Mouse (Mus musculus): ENCODE results near the gene Aim2. TPM values are rescaled to one million over a fixed set of nuclear protein-coding genes. Genes with fewer than 3 reads are reported as not detected.
A peak's percentile ranks its signal among the peaks of the same experiment; 100 is the strongest.
"Not testable (repeated sequence)": the region's sequence is repeated elsewhere in the genome, so short reads cannot be mapped to it uniquely, and the experiment has no call there.

Gene Aim2
- total RNA-seq (2014; fragmentation: Nextera tagmentation) (18.1 and 20.7 TPM in 2 replicates), total RNA-seq (2017) (17.9 and 23.6 TPM in 2 replicates)

DNA sequence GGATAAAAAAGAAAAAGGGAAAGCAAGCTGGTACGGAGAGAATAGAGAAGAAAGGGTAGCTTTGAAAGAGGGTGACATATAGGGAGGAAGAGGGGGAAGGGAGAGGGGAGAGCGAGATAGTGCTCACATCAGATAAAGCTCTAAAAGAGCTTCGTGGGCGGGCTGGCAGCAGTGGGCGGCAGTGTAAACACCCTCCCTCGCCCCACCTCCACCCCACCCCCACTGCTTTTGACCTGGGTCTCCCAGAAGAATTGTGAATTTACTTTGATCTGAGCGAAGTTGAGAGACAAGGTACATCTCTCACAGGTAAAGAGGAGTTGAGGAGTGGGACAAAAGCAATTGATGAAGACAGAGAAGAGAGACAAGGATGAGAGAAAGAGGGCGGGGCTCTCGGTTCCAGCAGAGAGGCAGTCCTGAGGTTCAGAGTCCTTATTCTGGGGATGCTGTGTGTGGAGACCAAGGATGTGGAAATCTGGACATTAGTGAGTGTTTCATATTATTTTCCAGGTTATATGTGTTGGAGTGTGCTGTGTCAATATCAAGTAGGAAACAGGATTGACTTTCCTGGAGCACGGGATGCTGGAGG is at the start of gene Aim2:
TSS of gene Aim2 (plus strand) at position 508 of the 586 bp plus-strand sequence.
- ATAC-seq (replicated peaks; ENCODE audit: low FRiP score, low TSS enrichment, poor library complexity, severe bottlenecking) = peak; percentile 31; the same call in 1 of the 2 replicates

DNA sequence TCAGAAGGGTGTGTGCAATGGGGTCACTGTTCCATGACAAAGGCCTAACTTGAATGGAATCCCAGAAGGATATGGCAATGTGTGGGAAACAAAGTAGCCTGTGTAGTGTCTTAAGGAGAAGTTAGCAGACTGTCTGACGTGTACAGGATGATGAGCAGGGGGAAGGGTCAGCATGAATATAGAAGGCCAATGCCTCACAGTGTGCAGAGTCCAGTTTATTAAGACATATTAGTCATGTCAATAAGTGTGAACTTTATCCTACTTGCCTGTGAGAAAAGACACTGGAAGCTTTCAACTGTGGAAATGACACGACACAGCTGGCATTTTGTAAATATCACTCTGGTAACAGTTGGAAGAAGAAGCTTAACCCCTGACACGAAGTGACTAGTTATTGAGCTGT is 47.9 kb upstream of the Aim2 start:
- not testable (repeated sequence) for ATAC-seq (replicated peaks; ENCODE audit: low FRiP score, low TSS enrichment, poor library complexity, severe bottlenecking)

DNA sequence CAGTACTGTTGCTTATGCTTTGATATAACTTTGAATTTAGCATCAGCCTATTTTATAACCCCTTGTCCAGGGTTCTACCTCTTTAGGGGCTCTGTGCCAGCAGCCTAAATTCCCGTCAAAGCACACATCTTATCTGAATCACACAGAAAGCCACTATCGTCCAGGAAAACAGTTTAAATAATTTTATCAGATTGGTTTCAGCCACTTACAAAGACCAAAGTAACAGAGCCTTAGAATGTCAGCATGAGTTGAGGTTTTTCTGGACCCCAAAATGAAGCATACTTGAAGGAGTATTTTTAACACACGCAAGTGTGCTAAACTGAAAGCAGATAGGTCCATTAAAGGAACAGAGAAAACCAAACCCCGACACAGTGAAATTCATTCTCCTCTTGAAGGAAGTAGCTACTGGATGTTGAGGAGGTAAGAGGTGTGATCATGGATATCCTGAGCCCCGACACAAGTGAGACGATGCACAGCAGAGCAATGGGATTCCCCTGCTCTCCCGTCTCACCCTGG is 37.1 kb upstream of the Aim2 start:
- peak; percentile 38; the same call in 1 of the 2 replicates for ATAC-seq (replicated peaks; ENCODE audit: low FRiP score, low TSS enrichment, poor library complexity, severe bottlenecking)

DNA sequence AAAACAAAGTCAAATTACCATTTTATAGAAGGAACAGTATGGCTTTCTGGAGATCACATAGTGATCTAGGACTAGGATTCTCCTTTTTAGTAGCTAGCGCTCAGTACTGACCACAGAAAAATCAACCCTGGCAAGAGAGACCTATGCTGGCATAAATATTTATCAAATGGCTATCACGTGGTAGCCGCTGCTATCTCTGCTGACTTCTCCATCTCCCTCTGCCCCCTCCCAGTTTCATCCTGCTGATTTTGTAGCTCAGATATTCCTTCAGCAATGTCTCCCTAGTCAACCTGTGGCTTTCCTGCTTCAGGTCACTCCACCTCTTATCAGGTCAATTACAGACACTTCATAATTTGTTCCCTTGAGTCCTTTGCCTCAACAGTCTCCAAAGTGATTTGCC is 35.0 kb upstream of the Aim2 start:
- ATAC-seq (replicated peaks; ENCODE audit: low FRiP score, low TSS enrichment, poor library complexity, severe bottlenecking) = no peak

DNA sequence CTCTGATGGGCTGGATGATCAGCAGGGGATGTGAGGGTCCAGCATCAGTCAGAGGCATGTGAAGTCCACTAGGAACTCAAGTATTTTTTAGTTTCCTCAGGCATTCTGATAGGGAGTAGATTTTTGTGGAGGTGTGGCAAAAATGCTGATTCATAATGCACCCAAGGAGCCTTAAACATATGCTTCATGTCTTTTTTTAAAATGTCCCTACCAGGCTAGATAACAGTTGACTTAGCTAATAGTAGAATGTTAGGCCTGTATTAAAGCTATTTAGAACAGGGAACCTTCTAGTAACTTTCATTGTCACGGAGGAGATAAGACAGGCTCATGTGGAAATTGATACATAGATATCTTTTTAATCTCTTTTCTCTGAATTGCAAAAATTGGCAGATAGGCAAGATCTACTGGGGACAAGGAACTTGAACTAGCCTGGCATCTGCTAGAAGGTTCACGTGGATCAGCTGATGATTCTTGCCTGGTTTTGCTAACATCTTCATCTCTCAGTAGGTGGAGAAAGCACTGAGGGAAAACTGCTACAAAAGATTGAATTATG is 32.7 kb upstream of the Aim2 start:
- ATAC-seq (replicated peaks; ENCODE audit: low FRiP score, low TSS enrichment, poor library complexity, severe bottlenecking) = peak; percentile 63

DNA sequence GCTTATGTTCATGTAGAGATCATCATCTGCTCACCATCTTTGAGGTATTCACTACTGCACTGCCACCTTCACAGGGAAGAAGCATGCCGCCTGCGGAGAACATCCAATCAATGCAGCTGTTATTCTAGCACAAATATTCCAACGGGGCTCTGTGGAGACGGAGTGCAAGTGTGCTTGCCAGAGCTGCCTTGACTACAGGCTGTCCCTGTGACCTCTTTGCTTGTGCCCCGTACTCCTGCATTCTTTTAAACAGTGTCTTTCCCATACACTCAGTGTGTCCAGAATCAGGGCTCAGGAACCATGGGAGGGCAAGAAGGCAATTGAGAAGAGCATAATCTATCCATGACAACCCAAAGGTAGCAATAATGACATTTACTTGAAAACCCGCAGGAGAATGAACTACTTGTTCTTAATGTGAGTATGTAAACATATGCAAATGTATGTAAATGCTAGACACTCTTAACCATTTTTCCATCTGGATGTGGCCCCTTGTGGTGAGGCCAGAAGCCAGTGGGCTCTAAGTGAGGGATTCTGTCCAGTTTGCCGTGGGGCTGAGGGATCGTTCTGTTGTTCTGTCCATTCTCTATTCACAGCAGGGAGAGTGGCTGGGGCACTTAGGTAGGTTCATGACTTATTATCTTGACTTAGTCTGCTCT is 29.0 kb upstream of the Aim2 start:
- ATAC-seq (replicated peaks; ENCODE audit: low FRiP score, low TSS enrichment, poor library complexity, severe bottlenecking) = no peak

DNA sequence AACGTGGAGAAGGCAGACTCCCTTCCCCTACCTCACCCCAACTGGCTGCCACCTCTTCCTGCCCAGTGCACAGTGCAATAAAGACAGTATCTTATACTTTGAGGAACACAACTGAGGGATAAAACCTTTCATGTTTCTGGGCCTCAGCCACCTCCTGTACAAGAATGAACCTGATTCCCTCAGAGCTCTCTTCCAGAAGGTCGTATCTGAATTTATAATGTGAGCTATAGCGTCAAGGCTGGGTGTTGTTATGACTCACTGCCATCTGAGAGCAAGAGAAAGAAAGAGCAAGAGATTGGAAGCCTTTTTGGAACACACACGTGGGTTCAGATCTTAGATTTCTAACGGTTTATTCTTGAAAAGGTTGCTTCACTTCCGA is 28.4 kb upstream of the Aim2 start:
- ATAC-seq (replicated peaks; ENCODE audit: low FRiP score, low TSS enrichment, poor library complexity, severe bottlenecking) = no peak

DNA sequence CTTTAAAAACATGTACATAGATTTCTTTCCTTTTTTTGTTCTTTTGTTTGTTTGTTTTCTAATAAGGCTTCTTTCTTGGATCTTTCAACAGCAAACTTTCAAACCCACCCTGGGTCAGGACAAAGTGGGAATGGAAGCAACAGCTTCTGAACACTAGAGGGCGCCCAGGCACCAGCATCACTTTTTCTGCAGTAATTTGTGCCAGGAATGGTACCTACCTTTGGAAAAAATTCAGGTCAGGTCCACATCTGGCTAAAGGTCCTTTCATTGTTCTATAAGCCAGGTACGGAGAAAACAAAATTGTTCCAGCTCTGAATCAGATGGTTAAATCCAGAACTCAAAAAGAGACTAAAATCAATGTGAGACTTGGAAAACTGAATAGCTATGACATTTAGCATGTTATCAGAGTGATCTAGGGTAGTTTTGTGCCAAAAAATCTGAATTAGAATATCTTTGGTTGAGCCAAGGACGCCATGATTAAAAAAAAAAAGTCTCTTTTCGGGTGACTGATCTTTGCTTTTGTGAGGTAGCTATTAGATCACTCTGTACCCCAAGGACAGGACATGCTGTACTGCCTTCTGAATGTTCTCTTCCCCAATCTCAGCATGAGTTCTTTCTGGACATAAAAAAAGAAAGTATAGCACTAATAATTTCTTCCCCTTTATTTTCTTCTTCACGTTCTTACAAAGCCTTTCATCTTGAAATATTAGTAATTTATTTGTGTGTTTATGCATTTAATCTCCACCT is 26.7 kb upstream of the Aim2 start:
- ATAC-seq (replicated peaks; ENCODE audit: low FRiP score, low TSS enrichment, poor library complexity, severe bottlenecking) = 0 out of 2 replicates have a peak, but pooled peaks have one; percentile 53

DNA sequence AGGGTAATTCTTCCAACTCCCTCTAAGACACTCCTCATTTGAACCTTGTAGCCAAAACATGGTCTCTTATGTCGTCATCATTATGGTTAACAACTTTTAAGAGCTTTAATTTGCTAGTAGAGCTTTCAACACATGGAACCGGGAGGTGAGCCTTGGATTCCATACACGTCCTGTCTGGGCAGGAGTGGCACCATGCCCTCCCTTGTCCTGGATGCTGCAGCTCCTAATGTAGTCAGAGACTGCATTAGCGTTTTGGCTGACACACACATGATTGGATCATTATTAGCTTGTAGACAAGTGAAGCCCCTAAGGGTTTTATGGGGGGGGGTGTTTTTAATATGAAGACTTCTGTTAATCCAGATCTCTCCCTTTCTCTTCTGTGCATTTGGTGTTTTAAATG is 25.7 kb upstream of the Aim2 start:
- no peak for ATAC-seq (replicated peaks; ENCODE audit: low FRiP score, low TSS enrichment, poor library complexity, severe bottlenecking)

DNA sequence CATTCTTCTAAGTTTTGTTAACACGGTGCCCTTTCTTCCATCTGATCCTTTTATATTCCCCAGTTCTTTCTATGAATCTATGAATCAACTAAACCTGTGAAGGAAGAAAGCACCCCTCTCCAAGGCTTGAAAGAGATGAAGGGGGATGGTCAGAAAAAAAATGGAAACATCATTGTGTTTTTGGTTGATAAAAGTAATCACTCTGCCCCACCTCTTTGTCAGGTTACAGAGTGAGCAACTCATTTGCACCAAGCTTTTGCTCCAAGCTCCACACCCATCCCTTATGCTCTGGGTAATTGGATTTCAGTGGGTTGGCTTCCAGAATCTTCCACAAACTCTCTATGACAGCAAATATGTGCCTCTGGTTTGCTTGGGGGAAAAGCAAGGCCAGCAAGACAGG is 25.3 kb upstream of the Aim2 start:
- ATAC-seq (replicated peaks; ENCODE audit: low FRiP score, low TSS enrichment, poor library complexity, severe bottlenecking) = peak; percentile 65

DNA sequence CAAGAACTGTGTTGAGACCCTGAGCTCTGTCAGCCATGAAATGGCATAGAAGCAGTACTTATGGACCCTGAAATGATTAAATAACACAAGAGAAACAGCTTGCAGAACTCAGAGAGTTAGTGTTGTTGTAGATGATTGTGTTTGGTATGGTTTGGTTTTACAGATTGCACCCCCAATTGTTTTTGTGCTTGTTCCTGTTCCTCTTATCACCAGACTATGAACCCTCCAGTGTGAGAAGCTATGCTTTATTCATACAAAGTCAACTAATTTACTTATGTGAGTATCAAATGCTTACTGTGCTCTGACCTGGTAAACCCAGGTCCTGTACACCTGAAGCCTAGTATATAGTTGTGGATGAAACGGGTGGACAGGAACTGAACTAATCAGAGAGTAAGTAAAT is 24.1 kb upstream of the Aim2 start:
- no peak for ATAC-seq (replicated peaks; ENCODE audit: low FRiP score, low TSS enrichment, poor library complexity, severe bottlenecking)

DNA sequence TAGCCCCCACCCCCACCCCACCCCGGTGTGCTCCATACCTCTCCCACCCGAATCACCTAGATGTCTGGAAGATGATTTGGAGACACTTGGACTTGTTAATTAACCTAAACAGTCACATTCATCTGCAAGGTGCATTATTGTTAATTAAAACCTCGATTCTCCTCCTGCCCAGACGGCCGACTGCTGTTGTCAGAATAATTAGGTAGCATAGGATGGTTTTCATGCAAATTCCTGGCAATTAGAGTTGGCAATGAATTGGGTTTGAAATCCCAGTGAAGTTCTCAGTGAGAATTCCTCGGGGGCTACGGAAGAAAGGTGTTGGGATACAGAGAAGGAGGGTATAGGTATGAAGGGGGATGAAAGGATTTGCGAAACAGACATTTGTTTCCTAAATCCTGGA is 22.2 kb upstream of the Aim2 start:
- ATAC-seq (replicated peaks; ENCODE audit: low FRiP score, low TSS enrichment, poor library complexity, severe bottlenecking) = no peak

DNA sequence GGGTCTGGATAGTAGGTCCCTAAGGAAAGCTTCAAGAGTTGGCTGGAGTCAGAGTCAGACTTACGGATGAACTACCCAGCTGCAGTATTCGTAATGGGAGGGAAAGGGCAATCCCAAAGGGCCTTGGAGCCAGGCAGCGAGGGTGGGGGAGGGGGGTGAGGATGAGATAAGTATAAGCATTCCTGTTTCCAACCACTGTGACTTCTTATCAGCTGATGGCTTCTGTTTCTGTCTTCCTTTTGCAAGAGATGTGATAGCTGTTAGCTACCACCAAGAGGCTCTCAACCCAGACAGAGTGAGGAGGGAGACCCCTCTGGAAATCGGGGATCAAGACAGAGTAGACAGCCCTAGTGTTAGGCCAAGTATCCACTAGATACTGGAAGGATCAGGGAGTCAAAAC is 21.5 kb upstream of the Aim2 start:
- ATAC-seq (replicated peaks; ENCODE audit: low FRiP score, low TSS enrichment, poor library complexity, severe bottlenecking) = peak; percentile 64

DNA sequence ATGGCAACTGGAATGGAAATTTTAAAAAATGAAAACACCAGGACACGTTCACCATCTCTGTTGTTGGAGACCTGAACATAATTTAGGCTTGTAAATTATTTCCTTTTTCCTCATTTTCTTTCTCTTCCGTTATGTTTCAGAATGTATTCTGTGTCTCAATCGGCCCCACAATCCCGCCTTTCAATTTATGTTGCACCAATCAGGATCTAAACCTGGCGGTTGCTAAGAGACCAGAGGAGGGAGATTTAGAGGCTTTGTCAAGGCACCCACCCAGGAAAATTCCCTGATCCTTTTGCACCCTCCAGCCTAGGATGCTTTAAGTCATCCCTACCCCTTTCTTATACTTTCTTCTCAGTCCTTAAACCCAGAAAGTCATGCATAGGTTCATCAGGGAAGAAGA is 20.9 kb upstream of the Aim2 start:
- ATAC-seq (replicated peaks; ENCODE audit: low FRiP score, low TSS enrichment, poor library complexity, severe bottlenecking) = no peak

DNA sequence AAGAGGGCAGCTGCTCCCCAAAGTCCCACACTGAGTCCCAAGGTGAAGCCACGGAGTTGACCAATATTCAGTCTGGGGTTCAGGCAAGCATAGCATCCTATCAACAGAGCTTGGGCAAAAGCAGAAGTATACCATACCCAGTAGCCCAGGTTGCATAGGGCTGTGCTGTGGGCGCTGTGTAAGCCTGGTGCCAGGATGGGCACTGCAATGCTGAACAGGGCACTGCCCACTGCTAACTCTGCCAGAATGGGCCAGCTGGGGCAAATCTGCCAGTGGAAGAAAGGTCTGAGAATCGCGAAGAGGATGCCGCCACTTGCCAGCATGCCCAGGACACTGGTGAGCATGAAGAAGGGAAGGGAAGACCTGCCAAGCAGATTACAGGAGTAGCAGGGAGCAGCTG is 18.3 kb upstream of the Aim2 start:
- ATAC-seq (replicated peaks; ENCODE audit: low FRiP score, low TSS enrichment, poor library complexity, severe bottlenecking) = 0 out of 2 replicates have a peak, but pooled peaks have one; percentile 8

DNA sequence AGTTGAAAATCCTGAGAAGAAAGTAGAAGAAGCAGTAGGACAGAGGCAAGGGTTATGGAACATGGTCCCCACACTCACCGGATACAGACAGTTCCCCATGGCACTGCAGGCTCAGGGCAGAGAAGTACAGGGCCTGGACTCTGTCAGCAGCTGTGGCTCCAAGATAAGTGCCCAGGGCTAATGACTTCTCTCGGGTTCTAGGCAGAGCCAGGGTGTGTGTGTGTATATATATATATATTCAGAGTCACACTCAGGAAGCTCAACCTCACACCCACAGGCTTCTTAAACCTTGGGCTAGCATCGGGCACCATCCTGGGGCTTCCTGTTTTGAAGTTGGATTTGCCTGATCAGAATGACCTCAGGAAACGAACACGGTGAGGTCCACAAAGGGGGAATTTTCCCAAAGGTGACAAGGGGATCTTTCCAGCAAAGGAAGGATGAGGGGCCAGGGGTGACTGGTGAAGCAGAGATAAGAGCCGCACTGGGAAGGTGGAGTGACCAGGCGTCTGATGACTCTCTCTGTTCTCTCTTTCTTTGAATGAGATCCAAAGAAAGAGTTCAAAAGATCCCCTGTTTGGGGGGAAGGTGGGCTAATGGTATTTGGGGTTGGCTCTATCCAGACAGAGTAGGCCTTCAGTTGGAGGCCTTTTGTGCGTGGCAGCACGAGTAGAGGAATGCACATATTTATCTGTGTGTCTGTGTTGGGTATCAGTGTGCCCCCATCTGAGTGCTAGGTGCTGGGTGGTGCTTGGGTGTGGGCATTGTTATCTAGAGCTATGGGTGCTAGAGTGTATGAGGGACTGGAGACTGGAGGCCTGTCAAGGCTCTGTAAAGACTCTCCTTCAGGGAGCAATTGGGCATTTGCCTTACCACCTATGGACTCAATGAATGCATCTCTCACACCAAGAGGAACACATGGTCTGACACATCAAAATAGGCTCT is 17.1 kb upstream of the Aim2 start, which contains the start of gene Ackr1:
TSS of gene Ackr1 (minus strand) at position 439 of the 942 bp plus-strand sequence.
- peak; percentile 77 for ATAC-seq (replicated peaks; ENCODE audit: low FRiP score, low TSS enrichment, poor library complexity, severe bottlenecking)

DNA sequence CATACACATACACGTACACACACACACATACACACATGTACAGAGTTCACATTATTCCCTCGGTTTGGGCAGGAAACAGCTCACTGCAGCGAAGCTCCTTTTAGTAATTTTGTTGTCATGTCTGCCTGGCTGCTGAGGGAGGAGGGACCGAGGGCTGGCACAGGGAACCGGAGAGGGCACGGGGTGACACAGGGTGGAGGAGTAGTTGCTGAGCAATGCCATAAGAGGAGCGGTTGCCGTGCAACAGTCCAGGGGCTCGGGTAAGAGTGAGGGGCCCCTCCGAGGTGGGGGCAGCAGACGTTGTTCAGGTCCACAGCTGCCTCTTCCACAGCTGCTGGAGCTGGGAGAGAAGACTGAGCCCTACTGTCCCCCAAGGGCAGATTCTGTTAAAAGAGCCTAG is 14.8 kb upstream of the Aim2 start:
- no peak for ATAC-seq (replicated peaks; ENCODE audit: low FRiP score, low TSS enrichment, poor library complexity, severe bottlenecking)

DNA sequence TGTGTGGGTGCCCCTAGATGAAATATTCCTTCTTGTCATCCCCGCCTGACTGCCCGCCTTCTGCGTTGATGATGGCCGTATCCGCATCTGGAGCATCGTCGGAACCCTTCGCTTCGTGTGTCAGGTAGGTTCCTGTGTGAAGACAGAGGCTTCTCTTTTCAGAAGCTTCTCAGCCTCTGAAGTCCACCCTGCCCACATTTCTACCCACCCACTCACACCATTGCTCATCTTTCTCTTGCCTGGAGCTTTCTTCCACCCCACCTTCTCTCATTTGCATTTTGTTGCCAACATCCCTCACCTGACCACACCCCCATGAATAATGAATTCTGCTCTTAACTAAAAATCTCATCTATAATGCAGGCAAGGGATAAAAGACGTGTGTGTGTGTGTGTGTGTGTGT is 13.7 kb upstream of the Aim2 start:
- ATAC-seq (replicated peaks; ENCODE audit: low FRiP score, low TSS enrichment, poor library complexity, severe bottlenecking) = no peak

DNA sequence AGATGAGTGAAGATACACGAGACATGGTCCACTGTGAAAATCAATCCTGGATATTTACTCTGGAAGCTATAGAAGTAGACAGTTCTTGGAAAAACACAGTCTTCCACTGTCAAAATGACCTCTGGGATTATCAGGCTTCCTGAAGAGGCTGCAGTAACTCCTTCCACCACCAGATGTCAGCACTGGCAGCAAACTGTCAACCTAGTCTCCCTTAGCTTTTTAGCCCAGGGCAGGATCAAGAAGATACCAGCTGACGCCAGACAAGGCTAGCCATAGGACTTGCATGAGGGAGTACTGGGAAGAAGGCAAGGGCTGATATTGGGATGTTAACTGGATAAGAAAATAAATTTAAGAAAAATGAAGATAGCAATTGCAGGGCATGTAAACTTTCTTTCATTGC is 11.1 kb upstream of the Aim2 start:
- peak; percentile 80 for ATAC-seq (replicated peaks; ENCODE audit: low FRiP score, low TSS enrichment, poor library complexity, severe bottlenecking)
